Mouse (Mus musculus): ENCODE data around the gene Itm2b. TPM values are rescaled to one million over a fixed set of nuclear protein-coding genes. Genes with fewer than 3 reads are reported as not detected.
A peak's percentile ranks its signal among the peaks of the same experiment; 100 is the strongest.

Gene Itm2b
- polyA plus RNA-seq, 1 experiment, result 235 TPM

DNA sequence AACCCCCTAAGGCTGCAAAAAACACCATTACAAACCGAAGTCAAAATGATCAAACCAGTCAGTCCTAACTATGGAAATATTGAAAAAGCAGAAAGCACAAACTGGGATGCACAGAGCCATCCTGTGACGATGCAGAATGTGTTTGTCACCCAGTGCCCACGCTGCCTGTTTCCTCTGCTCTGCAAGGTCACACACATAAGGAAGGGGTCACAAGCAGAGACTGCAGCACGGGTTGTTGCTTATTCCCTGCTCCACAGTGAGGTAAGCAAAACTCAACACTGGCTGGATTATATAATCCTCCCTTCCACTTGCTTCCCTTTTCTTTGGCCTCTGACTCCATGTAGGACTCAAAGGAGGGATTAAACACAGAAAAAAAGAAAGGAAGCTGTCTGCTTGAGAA is 3.5 kb downstream of the Itm2b start:
- TF ChIP-seq CTCF (IDR thresholded peaks at IDR 0.05; ENCODE audit: control insufficient read depth, insufficient read depth, low read length), result no peak
- no peak for TF ChIP-seq POLR2A (IDR thresholded peaks at IDR 0.05; ENCODE audit: borderline replicate concordance, control insufficient read depth, low read depth, low read length)
- H3K4me1 ChIP-seq (ENCODE audit: control insufficient read depth, insufficient read depth, low read length), result peaks cover 1% of the 10 kb centered on the region; the same call in 1 of the 2 replicates
- no peak overlapping the region for H3K27ac ChIP-seq (ENCODE audit: control insufficient read depth, insufficient read depth, low read depth, low read length, poor library complexity)
- 14% methylated on average over 4 of the region's 4 CpGs for WGBS
- H3K4me3 ChIP-seq (replicated peaks; ENCODE audit: control insufficient read depth, low read depth, low read length), result peak overlapping the region; percentile 38

DNA sequence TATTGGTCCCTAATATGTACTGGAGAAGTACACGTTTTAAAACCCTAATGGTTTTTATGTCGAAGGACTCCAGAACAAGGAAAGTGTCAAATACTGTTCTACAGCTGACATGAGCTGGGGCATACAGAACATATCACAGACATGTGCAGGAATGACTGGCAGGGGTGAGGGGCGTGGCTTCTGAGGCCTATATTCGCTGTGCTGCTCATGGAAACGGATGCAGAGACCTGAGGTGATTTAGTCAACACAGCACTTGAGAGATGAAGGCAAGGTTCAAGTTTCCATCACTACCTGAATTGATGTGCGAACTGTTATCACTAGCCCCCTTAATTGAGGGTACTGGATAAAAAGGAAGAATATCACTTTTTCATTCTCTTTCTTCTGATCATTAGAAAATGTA is 7.3 kb downstream of the Itm2b start:
- 80% methylated on average over 6 of the region's 6 CpGs for WGBS

DNA sequence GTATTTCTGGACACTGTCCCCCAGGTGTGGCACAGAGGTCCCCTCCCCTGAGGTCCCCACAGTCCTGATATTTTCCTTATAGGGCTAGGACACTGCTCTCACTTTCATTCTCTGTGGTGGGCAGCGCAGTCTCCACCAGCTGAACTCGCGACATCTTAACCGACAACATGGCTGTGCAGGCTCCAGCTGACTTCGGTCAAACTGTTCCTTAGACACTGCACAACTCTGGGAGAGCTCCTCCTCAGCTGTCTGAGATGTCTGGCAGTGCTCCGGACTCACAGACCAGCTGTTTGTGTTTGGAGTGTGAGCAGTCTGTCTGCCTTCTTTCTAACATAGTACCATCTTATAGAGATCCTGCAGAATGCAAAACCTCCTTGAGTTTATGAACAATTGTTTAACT is 8.2 kb downstream of the Itm2b start:
- H3K27ac ChIP-seq (ENCODE audit: control insufficient read depth, insufficient read depth, low read depth, low read length, poor library complexity), result no peak overlapping the region
- H3K4me3 ChIP-seq (replicated peaks; ENCODE audit: control insufficient read depth, low read depth, low read length), result no peak overlapping the region
- no peak for TF ChIP-seq POLR2A (IDR thresholded peaks at IDR 0.05; ENCODE audit: borderline replicate concordance, control insufficient read depth, low read depth, low read length)
- TF ChIP-seq CTCF (IDR thresholded peaks at IDR 0.05; ENCODE audit: control insufficient read depth, insufficient read depth, low read length), result no peak
- peaks cover 1% of the 10 kb centered on the region; the same call in 1 of the 2 replicates for H3K4me1 ChIP-seq (ENCODE audit: control insufficient read depth, insufficient read depth, low read length)
- 86% methylated on average over 6 of the region's 6 CpGs for WGBS

More for the DNA sequence above, 7.3 kb downstream of the Itm2b start:
- Histone ChIP-seq H3K4me1 (ENCODE audit: control insufficient read depth, insufficient read depth, low read length) (peaks cover 1% of the 10 kb centered on the region; the same call in 1 of the 2 replicates), H3K4me3 (replicated peaks; ENCODE audit: control insufficient read depth, low read depth, low read length) (no peak overlapping the region), H3K27ac (ENCODE audit: control insufficient read depth, insufficient read depth, low read depth, low read length, poor library complexity) (no peak overlapping the region)
- no peak for TF ChIP-seq CTCF (IDR thresholded peaks at IDR 0.05; ENCODE audit: control insufficient read depth, insufficient read depth, low read length)
- no peak for TF ChIP-seq POLR2A (IDR thresholded peaks at IDR 0.05; ENCODE audit: borderline replicate concordance, control insufficient read depth, low read depth, low read length)

DNA sequence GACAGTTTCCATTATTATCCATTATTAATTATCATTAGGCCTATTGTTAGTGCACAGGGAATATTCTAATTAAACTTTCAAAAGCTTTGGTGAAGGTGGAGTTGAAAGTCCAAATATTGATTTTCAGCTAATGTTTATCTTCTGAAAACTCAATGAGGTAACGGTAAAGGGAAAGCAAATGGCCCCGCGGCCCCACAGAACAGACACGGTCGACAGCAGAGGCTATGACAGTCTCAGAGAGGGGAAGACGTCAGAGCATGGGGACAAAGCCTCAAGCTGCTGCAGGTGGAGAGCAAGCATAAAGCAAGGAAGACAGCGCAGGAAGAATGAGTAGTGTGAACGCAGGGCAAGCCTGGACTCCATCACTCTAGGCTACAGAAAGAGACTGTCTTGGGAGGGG is 9.2 kb downstream of the Itm2b start:
- H3K4me3 ChIP-seq (replicated peaks; ENCODE audit: control insufficient read depth, low read depth, low read length), result no peak overlapping the region
- H3K27ac ChIP-seq (ENCODE audit: control insufficient read depth, insufficient read depth, low read depth, low read length, poor library complexity), result no peak overlapping the region
- H3K4me1 ChIP-seq (ENCODE audit: control insufficient read depth, insufficient read depth, low read length), result no peaks in the 10 kb centered on the region; the same call in 1 of the 2 replicates
- TF ChIP-seq POLR2A (IDR thresholded peaks at IDR 0.05; ENCODE audit: borderline replicate concordance, control insufficient read depth, low read depth, low read length), result no peak
- TF ChIP-seq CTCF (IDR thresholded peaks at IDR 0.05; ENCODE audit: control insufficient read depth, insufficient read depth, low read length), result no peak
- WGBS, result 73% methylated on average over 8 of the region's 8 CpGs

DNA sequence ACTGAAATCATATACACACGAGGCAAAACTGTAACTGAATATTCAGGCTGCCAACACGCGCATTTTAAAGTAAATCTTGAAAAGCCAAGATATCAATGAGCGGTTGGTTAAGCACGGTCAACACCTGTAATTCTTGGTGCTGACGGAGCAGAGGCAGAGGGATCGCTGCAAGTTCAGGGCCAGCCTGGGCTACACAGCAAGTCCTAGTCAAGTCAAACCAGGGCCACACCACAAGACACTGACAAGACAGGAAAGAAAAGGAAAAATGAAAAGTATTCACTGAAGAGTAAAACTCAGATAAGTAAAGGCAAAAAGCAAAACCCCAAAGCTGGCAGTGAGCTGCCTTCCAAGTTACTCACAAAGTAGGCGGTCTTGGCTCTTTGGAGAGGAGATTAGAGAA is 9.6 kb downstream of the Itm2b start:
- H3K4me1 ChIP-seq (ENCODE audit: control insufficient read depth, insufficient read depth, low read length), result no peaks in the 10 kb centered on the region; the same call in 1 of the 2 replicates
- TF ChIP-seq POLR2A (IDR thresholded peaks at IDR 0.05; ENCODE audit: borderline replicate concordance, control insufficient read depth, low read depth, low read length), result no peak
- TF ChIP-seq CTCF (IDR thresholded peaks at IDR 0.05; ENCODE audit: control insufficient read depth, insufficient read depth, low read length), result no peak
- H3K4me3 ChIP-seq (replicated peaks; ENCODE audit: control insufficient read depth, low read depth, low read length), result no peak overlapping the region
- H3K27ac ChIP-seq (ENCODE audit: control insufficient read depth, insufficient read depth, low read depth, low read length, poor library complexity), result no peak overlapping the region
- WGBS, result 89% methylated on average over 8 of the region's 8 CpGs

DNA sequence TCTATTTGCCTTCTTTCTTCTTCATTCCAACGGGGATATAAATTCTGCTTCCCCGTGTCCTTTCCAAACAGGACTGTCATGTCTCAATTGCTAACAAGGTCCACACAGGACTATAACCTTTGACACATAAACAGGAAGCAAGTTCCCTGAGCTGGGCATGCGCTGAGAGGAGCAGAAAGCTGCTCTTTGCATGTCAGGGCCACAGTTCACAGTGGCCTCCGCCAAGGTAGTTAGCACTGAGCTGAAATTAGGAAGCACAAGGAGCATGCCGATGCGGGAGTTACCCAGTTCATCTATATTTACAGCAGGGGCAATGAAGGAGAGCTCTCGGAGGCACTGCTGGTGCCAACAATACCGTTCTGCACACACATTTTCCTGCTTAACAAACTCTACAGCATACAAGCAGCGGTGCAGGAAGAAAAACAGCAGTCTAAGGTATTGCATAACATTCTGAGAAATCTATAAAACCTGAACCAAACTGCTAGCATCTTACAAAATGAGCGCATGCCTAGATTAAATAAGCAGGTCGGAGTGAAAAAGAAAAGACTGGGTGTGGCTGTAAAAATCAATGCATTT is 10.7 kb downstream of the Itm2b start:
- TF ChIP-seq POLR2A (IDR thresholded peaks at IDR 0.05; ENCODE audit: borderline replicate concordance, control insufficient read depth, low read depth, low read length) (no peak), CTCF (IDR thresholded peaks at IDR 0.05; ENCODE audit: control insufficient read depth, insufficient read depth, low read length) (no peak)
- Histone ChIP-seq H3K27ac (ENCODE audit: control insufficient read depth, insufficient read depth, low read depth, low read length, poor library complexity) (no peak overlapping the region), H3K4me1 (ENCODE audit: control insufficient read depth, insufficient read depth, low read length) (no peaks in the 10 kb centered on the region; the same call in 1 of the 2 replicates), H3K4me3 (replicated peaks; ENCODE audit: control insufficient read depth, low read depth, low read length) (no peak overlapping the region)
- WGBS, result 42% methylated on average over 11 of the region's 11 CpGs

DNA sequence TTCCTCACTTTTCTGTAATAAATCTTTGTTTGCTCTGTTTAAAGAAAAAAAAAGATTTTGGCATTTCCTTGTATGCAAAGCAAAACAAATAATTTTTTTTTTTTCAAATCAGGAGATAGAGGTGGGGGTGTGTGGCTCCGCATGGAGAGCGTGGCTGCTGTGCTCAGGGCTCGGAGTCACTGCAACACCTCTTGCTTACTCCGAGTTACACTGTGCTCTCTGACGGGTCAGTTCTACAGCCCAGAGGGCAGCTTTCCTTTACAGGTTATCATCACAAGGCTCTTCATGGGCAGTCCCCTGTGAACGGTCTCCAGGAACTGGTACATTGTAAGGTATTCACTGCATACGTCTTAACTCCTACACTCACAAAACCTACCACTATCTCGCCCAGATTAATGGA is 11.5 kb downstream of the Itm2b start:
- H3K27ac ChIP-seq (ENCODE audit: control insufficient read depth, insufficient read depth, low read depth, low read length, poor library complexity), result no peak overlapping the region
- no peak overlapping the region for H3K4me3 ChIP-seq (replicated peaks; ENCODE audit: control insufficient read depth, low read depth, low read length)
- 89% methylated on average over 8 of the region's 8 CpGs for WGBS
- no peaks in the 10 kb centered on the region; the same call in 1 of the 2 replicates for H3K4me1 ChIP-seq (ENCODE audit: control insufficient read depth, insufficient read depth, low read length)
- TF ChIP-seq POLR2A (IDR thresholded peaks at IDR 0.05; ENCODE audit: borderline replicate concordance, control insufficient read depth, low read depth, low read length) (no peak), CTCF (IDR thresholded peaks at IDR 0.05; ENCODE audit: control insufficient read depth, insufficient read depth, low read length) (no peak)

DNA sequence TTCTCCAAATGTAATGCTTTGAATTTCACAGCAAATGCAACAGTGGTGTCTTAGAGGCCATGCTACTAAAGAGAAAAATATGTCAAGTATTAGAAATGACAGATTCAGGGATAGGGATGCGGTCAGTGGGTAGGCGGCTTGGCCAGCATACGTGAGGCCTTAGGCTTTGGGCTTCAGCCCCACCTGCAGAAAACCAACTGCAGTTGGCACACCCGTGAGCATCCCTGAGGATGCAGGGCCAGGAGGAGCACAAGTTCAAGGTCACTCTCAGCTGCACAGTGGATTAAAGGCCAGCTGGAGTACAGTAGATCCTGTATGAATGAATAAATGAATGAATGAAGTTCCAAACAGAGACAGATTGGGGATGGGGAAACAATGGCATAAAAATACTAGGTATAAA is 12.1 kb downstream of the Itm2b start:
- no peaks in the 10 kb centered on the region; the same call in 1 of the 2 replicates for H3K4me1 ChIP-seq (ENCODE audit: control insufficient read depth, insufficient read depth, low read length)
- 90% methylated on average over 4 of the region's 4 CpGs for WGBS
- H3K4me3 ChIP-seq (replicated peaks; ENCODE audit: control insufficient read depth, low read depth, low read length), result no peak overlapping the region
- no peak overlapping the region for H3K27ac ChIP-seq (ENCODE audit: control insufficient read depth, insufficient read depth, low read depth, low read length, poor library complexity)
- TF ChIP-seq CTCF (IDR thresholded peaks at IDR 0.05; ENCODE audit: control insufficient read depth, insufficient read depth, low read length) (no peak), POLR2A (IDR thresholded peaks at IDR 0.05; ENCODE audit: borderline replicate concordance, control insufficient read depth, low read depth, low read length) (no peak)

DNA sequence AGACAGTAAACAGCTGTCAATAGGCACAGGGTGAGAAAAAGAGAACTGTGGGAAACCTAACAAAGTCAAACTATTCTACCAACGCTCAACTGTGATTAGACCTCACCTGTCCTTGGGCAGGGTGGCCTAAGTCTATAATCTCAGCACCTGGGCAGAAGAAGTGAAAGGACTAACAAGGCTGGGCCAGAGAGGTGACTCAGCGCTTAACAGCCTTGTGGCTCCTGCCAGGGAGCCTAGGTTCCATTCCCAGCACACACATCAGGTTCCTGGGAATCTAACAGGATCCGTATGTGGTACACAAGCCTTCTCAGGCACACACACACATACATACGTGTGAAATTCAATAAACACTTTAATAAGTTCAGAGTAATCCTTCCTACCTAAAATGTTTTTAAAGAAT is 13.5 kb downstream of the Itm2b start:
- H3K4me1 ChIP-seq (ENCODE audit: control insufficient read depth, insufficient read depth, low read length), result no peaks in the 10 kb centered on the region; the same call in 1 of the 2 replicates
- H3K4me3 ChIP-seq (replicated peaks; ENCODE audit: control insufficient read depth, low read depth, low read length), result no peak overlapping the region
- WGBS, result 86% methylated on average over 4 of the region's 4 CpGs
- TF ChIP-seq POLR2A (IDR thresholded peaks at IDR 0.05; ENCODE audit: borderline replicate concordance, control insufficient read depth, low read depth, low read length) (no peak), CTCF (IDR thresholded peaks at IDR 0.05; ENCODE audit: control insufficient read depth, insufficient read depth, low read length) (no peak)
- no peak overlapping the region for H3K27ac ChIP-seq (ENCODE audit: control insufficient read depth, insufficient read depth, low read depth, low read length, poor library complexity)

Data from bone marrow, adult 2 months (tissue).